Mouse (Mus musculus): ENCODE measurements around the gene Zfp219. TPM values are rescaled to one million over a fixed set of nuclear protein-coding genes. Genes with fewer than 3 reads are reported as not detected.

The Zfp219 gene
- polyA plus RNA-seq, 1 experiment from 2014 or later: 19.2 TPM

GRCm38 (mm10) chr14:52013771-52014219 is 6.7 kb downstream of the Zfp219 start:
- H3K36me3 ChIP-seq (ENCODE audit: control insufficient read depth, insufficient read depth, low read length): peaks cover 11% of the 10 kb centered on the region
- peaks cover 16 to 53% of the 10 kb centered on the region in 2 experiments for H3K4me1 ChIP-seq (ENCODE audit: control insufficient read depth in 2 of 2, insufficient read depth in 2 of 2, low read length in 2 of 2)
- H3K27me3 ChIP-seq (ENCODE audit: control insufficient read depth, insufficient read depth, low read length): no peaks in the 10 kb centered on the region
- peak overlapping the region; percentile 77 for H3K4me2 ChIP-seq (ENCODE audit: low read length)
- H3K4me3 ChIP-seq (ENCODE audit: control insufficient read depth in 1 of 2, insufficient read depth in 1 of 2, low read depth in 1 of 2, low read length in 2 of 2): peak overlapping the region; percentile 61 to 71
- H3K27ac ChIP-seq (replicated peaks in 1 of 2; ENCODE audit: control insufficient read depth in 1 of 2, insufficient read depth in 1 of 2, low read depth in 2 of 2, low read length in 2 of 2): peak overlapping the region; percentile 87 to 99
- peak; percentile 52 for ATAC-seq (ENCODE audit: insufficient number of reproducible peaks, insufficient read depth, low FRiP score, low read depth)
- H3K9ac ChIP-seq (ENCODE audit: low read length): peak overlapping the region; percentile 92
- WGBS: 5% methylated on average over 13 of the region's 24 CpGs
- H3K9me3 ChIP-seq (ENCODE audit: control insufficient read depth, low read length): no peaks in the 10 kb centered on the region

- Histone ChIP-seq H3K27me3 (ENCODE audit: control insufficient read depth, insufficient read depth, low read length) (no peaks in the 10 kb centered on the region), H3K4me3 (ENCODE audit: control insufficient read depth in 1 of 2, insufficient read depth in 1 of 2, low read depth in 1 of 2, low read length in 2 of 2) (peak overlapping the region; percentile 61 to 71; a peak in 3 of 4 replicates), H3K36me3 (ENCODE audit: control insufficient read depth, insufficient read depth, low read length) (peaks cover 18% of the 10 kb centered on the region), H3K4me2 (ENCODE audit: low read length) (peak overlapping the region; percentile 77), H3K9me3 (ENCODE audit: control insufficient read depth, low read length) (no peaks in the 10 kb centered on the region), H3K4me1 (ENCODE audit: control insufficient read depth in 2 of 2, insufficient read depth in 2 of 2, low read length in 2 of 2) (peaks cover 14 to 56% of the 10 kb centered on the region in 2 experiments), H3K9ac (ENCODE audit: low read length) (peak overlapping the region; percentile 92), H3K27ac (replicated peaks in 1 of 2; ENCODE audit: control insufficient read depth in 1 of 2, insufficient read depth in 1 of 2, low read depth in 2 of 2, low read length in 2 of 2) (peak overlapping the region in 1 of 2 experiments; percentile 99; a peak in 3 of 4 replicates)
- no peak for ATAC-seq (ENCODE audit: insufficient number of reproducible peaks, insufficient read depth, low FRiP score, low read depth)
- 75% methylated on average over 8 of the region's 8 CpGs for WGBS
Observed at GRCm38 (mm10) chr14:52013021-52013610, 7.4 kb downstream of the Zfp219 start.

GRCm38 (mm10) chr14:52012553-52012952 is 8.0 kb downstream of the Zfp219 start:
- ATAC-seq (ENCODE audit: insufficient number of reproducible peaks, insufficient read depth, low FRiP score, low read depth): no peak
- H3K9ac ChIP-seq (ENCODE audit: low read length): no peak overlapping the region
- H3K27ac ChIP-seq (replicated peaks in 1 of 2; ENCODE audit: control insufficient read depth in 1 of 2, insufficient read depth in 1 of 2, low read depth in 2 of 2, low read length in 2 of 2): peak overlapping the region in 1 of 2 experiments; percentile 99; a peak in 1 of 4 replicates
- no peak overlapping the region for H3K4me3 ChIP-seq (ENCODE audit: control insufficient read depth in 1 of 2, insufficient read depth in 1 of 2, low read depth in 1 of 2, low read length in 2 of 2)
- H3K36me3 ChIP-seq (ENCODE audit: control insufficient read depth, insufficient read depth, low read length): peaks cover 21% of the 10 kb centered on the region
- H3K9me3 ChIP-seq (ENCODE audit: control insufficient read depth, low read length): no peaks in the 10 kb centered on the region
- H3K27me3 ChIP-seq (ENCODE audit: control insufficient read depth, insufficient read depth, low read length): no peaks in the 10 kb centered on the region
- H3K4me1 ChIP-seq (ENCODE audit: control insufficient read depth in 2 of 2, insufficient read depth in 2 of 2, low read length in 2 of 2): peaks cover 14 to 56% of the 10 kb centered on the region in 2 experiments
- WGBS: 87% methylated on average over 5 of the region's 5 CpGs
- no peak overlapping the region for H3K4me2 ChIP-seq (ENCODE audit: low read length)

GRCm38 (mm10) chr14:52012085-52012484 is 8.4 kb downstream of the Zfp219 start:
- no peak overlapping the region for H3K4me3 ChIP-seq (ENCODE audit: control insufficient read depth in 1 of 2, insufficient read depth in 1 of 2, low read depth in 1 of 2, low read length in 2 of 2)

GRCm38 (mm10) chr14:52011683-52012082 is 8.8 kb downstream of the Zfp219 start:
- Histone ChIP-seq H3K36me3 (ENCODE audit: control insufficient read depth, insufficient read depth, low read length) (peaks cover 30% of the 10 kb centered on the region), H3K27me3 (ENCODE audit: control insufficient read depth, insufficient read depth, low read length) (no peaks in the 10 kb centered on the region), H3K4me2 (ENCODE audit: low read length) (no peak overlapping the region), H3K9me3 (ENCODE audit: control insufficient read depth, low read length) (no peaks in the 10 kb centered on the region), H3K27ac (replicated peaks in 1 of 2; ENCODE audit: control insufficient read depth in 1 of 2, insufficient read depth in 1 of 2, low read depth in 2 of 2, low read length in 2 of 2) (peak overlapping the region in 1 of 2 experiments; percentile 69; a peak in 1 of 4 replicates), H3K9ac (ENCODE audit: low read length) (no peak overlapping the region), H3K4me3 (ENCODE audit: control insufficient read depth in 1 of 2, insufficient read depth in 1 of 2, low read depth in 1 of 2, low read length in 2 of 2) (no peak overlapping the region), H3K4me1 (ENCODE audit: control insufficient read depth in 2 of 2, insufficient read depth in 2 of 2, low read length in 2 of 2) (peaks cover 16 to 53% of the 10 kb centered on the region in 2 experiments)
- ATAC-seq (ENCODE audit: insufficient number of reproducible peaks, insufficient read depth, low FRiP score, low read depth): no peak
- WGBS: 53% methylated on average over 1 of the region's 1 CpGs

More at GRCm38 (mm10) chr14:52012085-52012484, 8.4 kb downstream of the Zfp219 start:
- no peak overlapping the region for H3K9ac ChIP-seq (ENCODE audit: low read length)
- no peak for ATAC-seq (ENCODE audit: insufficient number of reproducible peaks, insufficient read depth, low FRiP score, low read depth)
- H3K9me3 ChIP-seq (ENCODE audit: control insufficient read depth, low read length): no peaks in the 10 kb centered on the region
- H3K27ac ChIP-seq (replicated peaks in 1 of 2; ENCODE audit: control insufficient read depth in 1 of 2, insufficient read depth in 1 of 2, low read depth in 2 of 2, low read length in 2 of 2): no peak overlapping the region
- H3K27me3 ChIP-seq (ENCODE audit: control insufficient read depth, insufficient read depth, low read length): no peaks in the 10 kb centered on the region
- peaks cover 26% of the 10 kb centered on the region for H3K36me3 ChIP-seq (ENCODE audit: control insufficient read depth, insufficient read depth, low read length)
- H3K4me1 ChIP-seq (ENCODE audit: control insufficient read depth in 2 of 2, insufficient read depth in 2 of 2, low read length in 2 of 2): peaks cover 14 to 56% of the 10 kb centered on the region in 2 experiments
- 81% methylated on average over 4 of the region's 4 CpGs for WGBS
- H3K4me2 ChIP-seq (ENCODE audit: low read length): no peak overlapping the region

- no peaks in the 10 kb centered on the region for H3K9me3 ChIP-seq (ENCODE audit: control insufficient read depth, low read length)
- peak overlapping the region; percentile 52 to 69; a peak in 3 of 4 replicates for H3K27ac ChIP-seq (replicated peaks in 1 of 2; ENCODE audit: control insufficient read depth in 1 of 2, insufficient read depth in 1 of 2, low read depth in 2 of 2, low read length in 2 of 2)
- WGBS: 4% methylated on average over 9 of the region's 9 CpGs
- peaks cover 26 to 53% of the 10 kb centered on the region in 2 experiments for H3K4me1 ChIP-seq (ENCODE audit: control insufficient read depth in 2 of 2, insufficient read depth in 2 of 2, low read length in 2 of 2)
- ATAC-seq (ENCODE audit: insufficient number of reproducible peaks, insufficient read depth, low FRiP score, low read depth): no peak
- H3K36me3 ChIP-seq (ENCODE audit: control insufficient read depth, insufficient read depth, low read length): peaks cover 41% of the 10 kb centered on the region
- peak overlapping the region; percentile 4 to 16; a peak in 2 of 4 replicates for H3K4me3 ChIP-seq (ENCODE audit: control insufficient read depth in 1 of 2, insufficient read depth in 1 of 2, low read depth in 1 of 2, low read length in 2 of 2)
- peak overlapping the region; percentile 58 for H3K4me2 ChIP-seq (ENCODE audit: low read length)
- H3K27me3 ChIP-seq (ENCODE audit: control insufficient read depth, insufficient read depth, low read length): no peaks in the 10 kb centered on the region
- H3K9ac ChIP-seq (ENCODE audit: low read length): peak overlapping the region; percentile 25; the same call in 1 of the 2 replicates
Observed at GRCm38 (mm10) chr14:52010446-52011111, 10.0 kb downstream of the Zfp219 start.

GRCm38 (mm10) chr14:52009841-52010240 is 10.7 kb downstream of the Zfp219 start:
- Histone ChIP-seq H3K4me2 (ENCODE audit: low read length) (peak overlapping the region; percentile 58; the same call in 1 of the 2 replicates), H3K9me3 (ENCODE audit: control insufficient read depth, low read length) (no peaks in the 10 kb centered on the region), H3K4me1 (ENCODE audit: control insufficient read depth in 2 of 2, insufficient read depth in 2 of 2, low read length in 2 of 2) (peaks cover 27 to 56% of the 10 kb centered on the region in 2 experiments), H3K36me3 (ENCODE audit: control insufficient read depth, insufficient read depth, low read length) (peaks cover 48% of the 10 kb centered on the region), H3K27ac (replicated peaks in 1 of 2; ENCODE audit: control insufficient read depth in 1 of 2, insufficient read depth in 1 of 2, low read depth in 2 of 2, low read length in 2 of 2) (no peak overlapping the region), H3K9ac (ENCODE audit: low read length) (no peak overlapping the region), H3K27me3 (ENCODE audit: control insufficient read depth, insufficient read depth, low read length) (no peaks in the 10 kb centered on the region), H3K4me3 (ENCODE audit: control insufficient read depth in 1 of 2, insufficient read depth in 1 of 2, low read depth in 1 of 2, low read length in 2 of 2) (no peak overlapping the region)
- WGBS: 73% methylated on average over 6 of the region's 6 CpGs
- ATAC-seq (ENCODE audit: insufficient number of reproducible peaks, insufficient read depth, low FRiP score, low read depth): no peak

Data from heart, embryonic 14.5 days (tissue).